Mouse (Mus musculus): Measurements from ENCODE around the gene Lamb1. TPM values are rescaled to one million over a fixed set of nuclear protein-coding genes. Genes with fewer than 3 reads are reported as not detected.

Lamb1 gene
- polyA plus RNA-seq, 1 experiment from 2014 or later = 42.5 TPM

DNA sequence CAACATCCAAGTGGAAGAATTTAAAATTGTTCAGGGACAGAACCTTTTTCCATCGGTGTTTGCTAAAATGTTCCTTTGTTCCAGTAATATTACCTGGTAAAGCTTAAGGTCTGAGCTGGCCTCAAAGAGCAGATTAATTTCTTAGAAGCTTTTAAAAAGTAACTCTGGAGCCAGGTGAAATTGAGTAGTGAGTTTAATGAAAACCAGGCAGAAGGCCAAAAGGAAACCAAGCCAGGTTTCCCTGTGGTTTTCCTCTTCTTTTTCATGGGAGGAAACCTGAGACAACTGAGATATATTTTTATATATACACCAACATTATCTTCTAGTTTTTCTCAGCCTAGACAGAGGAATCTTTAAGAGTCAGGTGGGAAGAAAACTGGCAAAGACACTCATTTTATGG, 56.5 kb downstream of the Lamb1 start:
- H3K4me1 ChIP-seq = peaks cover 23% of the 10 kb centered on the region
- H3K9me3 ChIP-seq = no peaks in the 10 kb centered on the region
- WGBS = 79% methylated on average over 1 of the region's 1 CpGs
- no peak overlapping the region for H3K4me3 ChIP-seq
- H3K27me3 ChIP-seq (replicated peaks; ENCODE audit: low read depth, poor library complexity, severe bottlenecking) = no peaks in the 10 kb centered on the region
- peaks cover 91% of the 10 kb centered on the region for H3K36me3 ChIP-seq (replicated peaks)
- no peak for DNase-seq (ENCODE audit: low spot score)
- H3K27ac ChIP-seq (replicated peaks) = 0 out of 2 replicates have a peak overlapping the region, but pooled peaks have one; percentile 19

DNA sequence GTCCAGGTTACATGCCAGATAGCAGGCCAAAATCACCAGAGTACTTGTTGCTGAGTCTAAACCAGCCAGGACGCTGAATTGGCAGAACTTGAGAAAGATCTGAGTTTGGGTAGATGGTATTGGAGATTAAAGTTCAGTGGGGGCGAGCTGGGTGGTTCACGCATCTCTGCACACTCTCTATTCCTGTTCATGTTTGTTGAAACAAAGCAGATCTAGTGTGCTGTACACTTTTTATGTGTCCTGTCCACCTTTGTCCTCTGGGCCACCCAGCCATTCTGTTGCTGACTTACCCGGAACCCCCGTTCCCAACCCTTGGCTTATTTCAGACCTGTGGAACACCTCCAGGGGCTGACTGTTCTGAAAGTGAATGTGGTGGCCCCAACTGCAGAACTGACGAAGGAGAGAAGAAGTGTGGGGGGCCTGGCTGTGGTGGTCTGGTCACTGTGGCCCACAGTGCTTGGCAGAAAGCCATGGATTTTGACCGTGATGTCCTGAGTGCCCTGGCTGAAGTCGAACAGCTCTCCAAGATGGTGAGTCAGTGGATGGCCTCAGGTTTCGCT, 58.2 kb downstream of the Lamb1 start:
- 92% methylated on average over 9 of the region's 9 CpGs for WGBS
- no peak for DNase-seq (ENCODE audit: low spot score)

DNA sequence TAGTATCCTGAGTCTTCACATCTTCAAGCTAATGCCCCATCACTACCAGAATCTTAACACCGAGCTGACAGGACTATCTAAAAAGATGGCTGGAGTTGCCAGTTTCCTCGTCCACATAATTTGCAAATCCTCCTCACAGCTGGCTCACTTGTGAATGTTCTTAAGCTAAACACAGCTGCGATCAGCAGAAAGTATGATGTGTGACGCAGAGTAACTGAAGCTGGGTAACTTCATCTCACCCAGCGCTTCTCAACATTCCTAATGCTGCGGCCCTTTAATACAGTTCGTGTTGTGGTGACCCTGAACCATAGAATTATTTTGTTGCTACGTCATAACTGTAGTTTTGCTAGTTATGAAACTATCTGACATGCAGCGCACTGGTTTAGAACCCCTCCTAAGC, 62.1 kb downstream of the Lamb1 start:
- peaks cover 100% of the 10 kb centered on the region for H3K36me3 ChIP-seq (replicated peaks)
- no peak overlapping the region for H3K4me3 ChIP-seq
- H3K9me3 ChIP-seq = no peaks in the 10 kb centered on the region
- H3K4me1 ChIP-seq = no peaks in the 10 kb centered on the region
- 95% methylated on average over 9 of the region's 9 CpGs for WGBS
- DNase-seq (ENCODE audit: low spot score) = no peak
- no peaks in the 10 kb centered on the region for H3K27me3 ChIP-seq (replicated peaks; ENCODE audit: low read depth, poor library complexity, severe bottlenecking)
- H3K27ac ChIP-seq (replicated peaks) = no peak overlapping the region

More for the DNA sequence above, 58.2 kb downstream of the Lamb1 start:
- no peak overlapping the region for H3K4me3 ChIP-seq
- H3K27ac ChIP-seq (replicated peaks) = no peak overlapping the region; the same call in 1 of the 2 replicates
- peaks cover 91% of the 10 kb centered on the region for H3K36me3 ChIP-seq (replicated peaks)
- H3K4me1 ChIP-seq = peaks cover 23% of the 10 kb centered on the region
- H3K27me3 ChIP-seq (replicated peaks; ENCODE audit: low read depth, poor library complexity, severe bottlenecking) = no peaks in the 10 kb centered on the region
- no peaks in the 10 kb centered on the region for H3K9me3 ChIP-seq

DNA sequence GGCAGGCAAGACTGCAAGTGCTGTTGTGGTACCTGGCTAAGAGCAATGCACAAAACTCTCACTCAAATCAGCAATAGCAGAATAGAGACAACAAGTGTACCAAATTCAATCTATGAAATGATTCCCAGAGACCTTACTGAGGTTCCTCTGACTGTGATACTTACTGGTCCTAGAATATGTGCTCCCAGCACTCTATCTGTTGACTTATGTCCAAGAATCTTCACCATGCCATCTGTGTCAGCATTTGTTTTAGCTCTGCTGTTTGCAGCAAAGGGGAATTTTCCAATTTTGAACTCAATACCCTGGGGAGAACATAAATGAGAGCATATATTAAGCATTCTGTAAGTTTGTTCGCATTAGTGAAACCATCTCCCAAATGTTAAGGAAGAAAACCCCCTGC, 68.2 kb downstream of the Lamb1 start:
- H3K9me3 ChIP-seq = no peaks in the 10 kb centered on the region
- no peak for DNase-seq (ENCODE audit: low spot score)
- H3K36me3 ChIP-seq (replicated peaks) = peaks cover 100% of the 10 kb centered on the region
- H3K4me3 ChIP-seq = no peak overlapping the region
- H3K27me3 ChIP-seq (replicated peaks; ENCODE audit: low read depth, poor library complexity, severe bottlenecking) = no peaks in the 10 kb centered on the region
- 88% methylated on average over 1 of the region's 1 CpGs for WGBS
- H3K4me1 ChIP-seq = no peaks in the 10 kb centered on the region
- no peak overlapping the region for H3K27ac ChIP-seq (replicated peaks)

DNA sequence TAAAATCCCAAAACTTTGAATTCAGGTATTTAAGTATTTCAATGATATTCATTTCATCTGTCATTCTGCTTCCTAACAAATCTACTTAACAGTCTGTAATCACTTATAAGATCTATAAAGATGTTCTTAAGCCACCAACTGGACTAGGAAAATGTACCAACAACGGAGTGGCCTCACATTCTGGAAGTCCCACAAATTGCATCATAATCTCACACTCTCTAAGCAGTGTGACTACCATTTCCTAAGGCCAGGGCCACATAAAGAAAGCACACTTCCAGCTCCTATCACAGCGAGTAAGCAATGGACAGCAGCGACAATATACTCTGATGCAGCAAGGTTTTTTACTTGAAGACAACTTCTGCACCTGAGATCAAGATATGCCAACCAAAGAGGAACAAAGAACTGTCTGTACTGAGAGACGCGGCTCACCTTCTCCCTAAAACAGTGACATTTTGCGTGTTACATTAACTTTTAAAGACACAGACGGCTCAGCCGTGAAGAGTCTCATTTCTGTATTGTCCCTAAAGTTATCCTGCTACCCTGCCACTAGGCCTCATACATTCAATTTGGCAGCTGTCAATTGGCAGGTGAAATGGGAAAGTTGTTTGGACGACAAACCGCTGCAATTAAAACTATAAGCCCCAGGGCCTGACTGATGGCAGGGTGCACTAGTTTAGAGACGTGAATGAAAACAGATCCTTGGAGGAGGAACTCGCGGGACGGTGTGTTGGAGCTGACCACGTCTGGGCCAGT, 85.3 kb downstream of the Lamb1 start:
- no peak for DNase-seq (ENCODE audit: low spot score)
- peaks cover 15% of the 10 kb centered on the region for H3K4me1 ChIP-seq
- H3K27me3 ChIP-seq (replicated peaks; ENCODE audit: low read depth, poor library complexity, severe bottlenecking) = no peaks in the 10 kb centered on the region
- peak overlapping the region; percentile 93 for H3K27ac ChIP-seq (replicated peaks)
- peaks cover 30% of the 10 kb centered on the region for H3K36me3 ChIP-seq (replicated peaks)
- no peaks in the 10 kb centered on the region for H3K9me3 ChIP-seq
- peak overlapping the region; percentile 99 for H3K4me3 ChIP-seq
- WGBS = 27% methylated on average over 15 of the region's 15 CpGs

DNA sequence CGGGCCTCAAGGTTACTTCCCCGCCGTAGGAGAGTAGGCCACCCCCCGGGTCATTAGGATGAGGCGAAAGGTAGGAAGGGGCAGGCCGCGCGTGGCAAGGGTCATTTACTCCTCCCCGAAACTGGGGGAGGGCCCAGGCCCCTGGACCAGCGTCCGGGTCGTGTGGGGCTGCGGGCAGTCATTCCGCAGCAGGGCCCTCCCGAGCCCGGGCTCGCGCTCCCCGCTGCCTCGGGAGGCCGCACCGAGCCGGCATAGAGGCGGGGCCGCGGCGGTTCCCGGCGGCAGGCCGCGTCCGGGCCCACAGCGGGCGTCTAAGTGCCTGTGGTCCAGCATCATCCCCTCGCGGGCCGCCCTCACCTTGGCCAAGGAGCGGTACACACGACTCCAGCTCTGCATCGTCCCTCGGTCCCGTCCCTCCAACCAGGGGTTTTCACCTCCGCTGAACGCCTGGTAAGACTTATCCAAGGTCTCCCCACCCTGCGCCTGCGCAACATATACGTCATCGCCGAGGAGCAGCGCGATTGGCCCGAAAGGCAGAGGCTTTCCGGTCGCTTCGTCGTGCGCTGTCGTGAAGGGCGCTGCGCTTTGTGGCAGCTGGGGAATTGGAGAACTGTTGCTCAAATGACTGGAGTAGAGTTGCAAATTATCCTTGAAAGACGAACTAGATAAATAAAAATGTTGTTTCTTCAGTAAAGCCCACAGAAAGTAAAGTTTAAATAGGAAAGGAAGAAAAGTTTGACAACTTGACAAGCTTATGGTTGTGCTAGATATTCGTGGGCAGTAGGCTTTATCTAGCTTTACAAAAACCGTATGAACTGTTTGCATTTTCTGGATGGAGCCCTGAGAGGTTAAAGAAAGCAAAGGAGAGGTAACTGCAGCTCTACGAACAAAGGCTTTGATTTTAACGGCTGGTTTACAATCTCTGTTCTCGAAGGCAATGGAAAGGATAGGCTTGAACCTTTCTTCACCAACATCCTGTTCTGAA, 86.2 kb downstream of the Lamb1 start, which contains the start of gene Dld:
Gene Dld (minus strand): TSS at position 510 of the 985 bp plus-strand sequence.
- WGBS = 5% methylated on average over 66 of the region's 66 CpGs
- H3K4me1 ChIP-seq = peaks cover 15% of the 10 kb centered on the region
- H3K27ac ChIP-seq (replicated peaks) = peak within 1 kb of the TSS; percentile 93
- H3K36me3 ChIP-seq (replicated peaks) = peaks cover 30% of the 10 kb centered on the region
- DNase-seq (ENCODE audit: low spot score) = peak; percentile 97
- H3K9me3 ChIP-seq = peaks cover 5% of the 10 kb centered on the region
- H3K4me3 ChIP-seq = peak within 1 kb of the TSS; percentile 99
- H3K27me3 ChIP-seq (replicated peaks; ENCODE audit: low read depth, poor library complexity, severe bottlenecking) = no peaks in the 10 kb centered on the region

DNA sequence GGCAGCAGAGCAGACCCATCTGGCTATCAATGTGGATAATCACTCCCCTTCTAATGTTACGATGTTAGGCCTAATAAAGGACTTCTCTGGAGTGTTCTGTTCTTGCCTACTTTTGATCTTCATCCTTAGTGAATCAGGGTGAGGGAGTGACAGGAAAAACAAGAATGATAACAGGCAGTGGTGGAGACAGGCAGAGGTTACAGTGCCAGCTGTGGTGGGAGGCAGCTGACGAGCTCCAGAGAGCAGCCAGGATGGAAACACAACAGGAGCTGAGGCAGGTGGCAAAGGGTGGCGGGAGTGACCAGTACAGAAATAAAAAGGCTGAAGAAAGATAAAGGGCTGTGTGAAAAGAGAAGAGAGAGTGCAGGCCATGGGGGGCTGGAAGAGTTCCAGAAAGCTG, 101.4 kb downstream of the Lamb1 start:
- H3K36me3 ChIP-seq (replicated peaks) = no peaks in the 10 kb centered on the region
- 80% methylated on average over 3 of the region's 3 CpGs for WGBS
- H3K27ac ChIP-seq (replicated peaks) = no peak overlapping the region
- no peaks in the 10 kb centered on the region for H3K9me3 ChIP-seq
- H3K27me3 ChIP-seq (replicated peaks; ENCODE audit: low read depth, poor library complexity, severe bottlenecking) = no peaks in the 10 kb centered on the region
- H3K4me1 ChIP-seq = 0 out of 2 replicates have a peak, but pooled peaks cover 6% of the 10 kb centered on the region
- H3K4me3 ChIP-seq = no peak overlapping the region
- DNase-seq (ENCODE audit: low spot score) = no peak

DNA sequence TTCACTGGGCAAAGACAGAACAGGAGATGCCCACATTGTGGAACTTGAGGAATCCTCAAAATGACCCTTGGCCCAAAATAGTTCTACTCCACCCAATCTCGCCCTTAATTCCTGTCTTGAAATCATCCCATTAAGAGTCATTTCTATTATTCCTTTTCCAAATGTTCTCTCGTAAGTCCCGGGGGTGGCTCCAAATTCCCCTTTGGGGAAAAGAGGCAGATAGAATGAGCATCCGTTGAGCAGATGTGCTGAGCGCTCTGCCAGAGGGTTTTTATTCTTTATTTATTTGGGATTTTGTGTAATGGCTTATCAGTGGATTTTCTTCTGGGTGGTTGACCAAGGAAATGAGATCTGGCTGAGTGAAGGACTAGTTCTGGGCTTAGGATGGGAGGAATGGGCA, 102.7 kb downstream of the Lamb1 start:
- H3K27ac ChIP-seq (replicated peaks) = no peak overlapping the region
- WGBS = 85% methylated on average over 5 of the region's 5 CpGs
- H3K4me1 ChIP-seq = 0 out of 2 replicates have a peak, but pooled peaks cover 6% of the 10 kb centered on the region
- no peak for DNase-seq (ENCODE audit: low spot score)
- H3K27me3 ChIP-seq (replicated peaks; ENCODE audit: low read depth, poor library complexity, severe bottlenecking) = no peaks in the 10 kb centered on the region
- no peak overlapping the region for H3K4me3 ChIP-seq
- H3K36me3 ChIP-seq (replicated peaks) = no peaks in the 10 kb centered on the region
- H3K9me3 ChIP-seq = no peaks in the 10 kb centered on the region

DNA sequence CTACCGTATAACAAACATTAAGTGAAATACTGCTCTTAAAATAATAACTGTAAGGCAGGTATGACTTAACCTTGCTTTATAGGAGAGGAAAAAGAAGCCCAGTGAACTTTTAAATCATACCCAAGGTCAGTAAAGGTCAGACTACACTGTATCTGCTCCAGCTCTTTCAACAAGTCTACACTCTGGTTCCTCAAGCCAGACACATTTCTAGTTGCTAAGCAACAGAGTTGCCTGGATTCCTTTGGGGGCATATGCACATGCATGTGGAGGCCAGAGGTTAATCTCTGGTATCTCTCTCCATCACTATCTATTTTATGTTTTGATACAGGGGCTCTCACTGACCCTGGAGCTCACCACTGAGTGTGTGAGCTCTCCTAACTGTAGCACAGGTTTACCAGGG, 104.1 kb downstream of the Lamb1 start:
- no peak overlapping the region for H3K4me3 ChIP-seq
- no peaks in the 10 kb centered on the region for H3K36me3 ChIP-seq (replicated peaks)
- no peaks in the 10 kb centered on the region for H3K27me3 ChIP-seq (replicated peaks; ENCODE audit: low read depth, poor library complexity, severe bottlenecking)
- DNase-seq (ENCODE audit: low spot score) = no peak
- WGBS = 97% methylated on average over 1 of the region's 1 CpGs
- H3K9me3 ChIP-seq = no peaks in the 10 kb centered on the region
- no peak overlapping the region for H3K27ac ChIP-seq (replicated peaks)
- 0 out of 2 replicates have a peak, but pooled peaks cover 6% of the 10 kb centered on the region for H3K4me1 ChIP-seq

DNA sequence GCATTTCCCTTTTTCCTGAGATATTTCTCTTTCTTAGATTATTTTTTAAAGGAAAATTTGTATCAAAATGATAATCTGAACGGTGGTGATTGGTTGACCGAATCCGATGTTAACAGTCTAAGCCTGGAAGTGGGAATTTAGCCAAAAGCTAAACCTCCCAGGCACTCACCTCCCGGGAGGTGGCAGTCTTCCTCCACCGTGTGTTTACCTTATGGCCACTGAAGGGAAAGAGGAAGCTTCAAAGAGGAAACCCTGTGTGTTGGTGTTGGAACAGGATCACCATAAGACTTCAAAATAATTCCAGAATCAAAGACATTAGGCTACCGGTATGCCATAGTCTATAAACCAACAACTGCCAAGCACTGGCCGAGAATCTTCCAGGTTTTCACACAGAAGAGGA, 104.6 kb downstream of the Lamb1 start:
- no peaks in the 10 kb centered on the region for H3K27me3 ChIP-seq (replicated peaks; ENCODE audit: low read depth, poor library complexity, severe bottlenecking)
- DNase-seq (ENCODE audit: low spot score) = no peak
- 92% methylated on average over 7 of the region's 7 CpGs for WGBS
- H3K27ac ChIP-seq (replicated peaks) = no peak overlapping the region
- no peak overlapping the region for H3K4me3 ChIP-seq
- H3K36me3 ChIP-seq (replicated peaks) = no peaks in the 10 kb centered on the region
- no peaks in the 10 kb centered on the region for H3K9me3 ChIP-seq
- 0 out of 2 replicates have a peak, but pooled peaks cover 6% of the 10 kb centered on the region for H3K4me1 ChIP-seq

DNA sequence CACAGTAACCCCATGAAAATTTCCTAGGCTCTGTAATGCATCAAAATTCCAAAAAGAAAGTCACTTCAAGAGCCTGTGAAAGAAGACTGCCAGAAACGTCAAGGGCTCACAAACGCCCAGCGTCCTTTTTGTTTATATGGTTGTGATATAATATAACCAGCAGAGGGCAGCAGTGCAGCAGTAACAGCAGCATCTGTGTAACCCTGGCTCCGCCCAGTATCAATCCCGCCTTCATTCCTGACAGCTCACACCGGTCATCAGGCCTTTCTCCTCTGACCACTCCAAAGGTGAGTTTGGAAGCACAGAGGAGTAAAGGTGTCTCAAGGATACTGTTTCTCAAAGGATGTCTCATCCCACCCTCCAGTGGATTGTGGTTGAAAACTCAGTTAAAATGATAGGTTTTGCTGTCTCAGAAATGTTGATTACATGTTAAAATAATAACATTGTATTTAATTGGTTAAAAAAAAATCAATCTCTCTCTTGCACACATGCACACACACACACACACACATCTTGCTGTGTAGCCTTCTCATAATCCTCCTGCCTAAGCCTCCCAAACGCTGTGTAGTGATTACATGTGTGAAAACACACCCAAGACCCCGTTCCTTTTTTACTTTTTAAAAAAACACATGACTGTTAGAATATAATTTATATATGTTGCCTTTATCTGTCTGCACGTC, 109.7 kb downstream of the Lamb1 start:
- no peaks in the 10 kb centered on the region for H3K36me3 ChIP-seq (replicated peaks)
- peaks cover 21% of the 10 kb centered on the region for H3K4me1 ChIP-seq
- no peak overlapping the region for H3K27ac ChIP-seq (replicated peaks)
- H3K9me3 ChIP-seq = no peaks in the 10 kb centered on the region
- WGBS = 43% methylated on average over 9 of the region's 9 CpGs
- H3K27me3 ChIP-seq (replicated peaks; ENCODE audit: low read depth, poor library complexity, severe bottlenecking) = no peaks in the 10 kb centered on the region
- DNase-seq (ENCODE audit: low spot score) = peak; percentile 66
- H3K4me3 ChIP-seq = no peak overlapping the region

DNA sequence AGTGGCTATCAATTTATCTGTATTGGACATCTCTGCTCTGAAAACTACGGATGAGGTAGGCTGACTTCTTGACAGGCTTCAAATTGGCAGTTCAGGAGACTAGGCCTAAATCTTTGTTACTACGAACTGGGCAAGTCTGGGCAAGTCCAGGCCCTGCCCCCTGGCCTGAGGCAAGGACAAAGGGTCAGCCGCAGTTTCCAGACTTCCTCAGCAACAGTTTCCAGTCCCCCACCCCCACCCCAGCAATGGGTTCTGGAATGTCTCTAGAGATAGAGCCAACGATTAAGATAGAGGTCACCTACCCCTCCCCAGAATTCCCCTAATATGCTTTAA, 110.2 kb downstream of the Lamb1 start:
- Histone ChIP-seq H3K4me3 (no peak overlapping the region), H3K36me3 (replicated peaks) (no peaks in the 10 kb centered on the region), H3K27ac (replicated peaks) (no peak overlapping the region), H3K9me3 (no peaks in the 10 kb centered on the region), H3K4me1 (peaks cover 21% of the 10 kb centered on the region), H3K27me3 (replicated peaks; ENCODE audit: low read depth, poor library complexity, severe bottlenecking) (no peaks in the 10 kb centered on the region)
- 65% methylated on average over 4 of the region's 4 CpGs for WGBS
- no peak for DNase-seq (ENCODE audit: low spot score)

Measured in embryonic facial prominence, embryonic 10.5 days (tissue).